Mouse (Mus musculus): ENCODE measurements around the gene Ephb1.
A peak's percentile ranks its signal among the peaks of the same experiment; 100 is the strongest.

Gene Ephb1

DNA sequence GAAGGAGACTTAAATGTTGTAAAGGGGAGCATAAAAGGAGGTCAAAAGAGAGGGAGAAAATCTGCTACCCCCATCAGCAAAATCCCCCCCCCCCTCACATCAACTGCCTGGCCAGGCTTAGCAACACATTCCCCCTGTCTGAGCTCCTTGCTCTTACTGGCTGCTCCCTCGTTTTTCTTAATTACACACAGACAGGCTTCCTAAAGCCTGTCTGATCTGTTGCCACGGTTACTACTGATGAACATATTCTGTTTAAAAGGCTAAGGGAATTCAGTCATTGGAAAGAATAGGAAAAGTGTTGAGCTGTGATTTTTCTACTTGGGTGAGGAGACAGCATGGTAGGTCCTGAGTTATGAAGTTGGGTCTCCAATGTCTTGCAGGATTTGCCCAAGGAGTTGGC is 308.6 kb downstream of the Ephb1 start:
- no peak for DNase-seq (ENCODE audit: low read depth, low spot score)

DNA sequence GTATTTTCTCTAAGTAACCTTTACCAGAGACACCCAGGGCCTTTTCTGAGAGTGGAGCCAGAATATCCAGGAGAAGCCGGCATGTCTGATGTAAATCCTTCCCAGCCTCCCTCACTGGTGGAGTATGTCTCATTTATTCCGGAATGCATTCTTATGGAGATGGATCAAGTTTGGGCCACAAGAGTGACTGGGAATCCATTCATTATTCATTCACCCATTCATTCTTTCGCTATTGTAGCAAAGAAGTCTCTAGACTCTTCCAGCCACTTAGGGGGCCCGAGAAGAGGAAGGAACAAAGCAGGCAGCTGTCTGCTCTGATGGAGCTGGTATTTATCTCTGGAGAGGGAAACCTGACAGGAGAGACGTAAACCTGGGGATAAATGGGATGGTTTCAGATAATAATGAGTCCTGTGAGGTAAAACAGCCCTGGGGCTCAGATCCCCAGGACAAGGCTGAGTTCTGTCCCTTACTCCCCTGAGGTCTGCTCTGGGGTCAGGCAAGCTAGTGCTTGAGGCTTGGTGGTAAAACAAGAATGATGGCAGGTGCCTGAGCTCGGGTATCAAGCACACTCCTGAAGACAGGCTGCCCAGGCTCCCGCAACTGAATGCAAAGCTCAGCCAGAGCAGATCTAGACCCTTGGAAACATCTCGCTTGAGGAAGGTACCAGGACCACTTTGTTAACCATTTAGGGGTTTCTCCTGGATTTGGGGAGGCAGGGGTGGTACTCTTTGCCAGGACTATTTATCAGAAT is 309.2 kb downstream of the Ephb1 start:
- no peak for DNase-seq (ENCODE audit: low read depth, low spot score)

DNA sequence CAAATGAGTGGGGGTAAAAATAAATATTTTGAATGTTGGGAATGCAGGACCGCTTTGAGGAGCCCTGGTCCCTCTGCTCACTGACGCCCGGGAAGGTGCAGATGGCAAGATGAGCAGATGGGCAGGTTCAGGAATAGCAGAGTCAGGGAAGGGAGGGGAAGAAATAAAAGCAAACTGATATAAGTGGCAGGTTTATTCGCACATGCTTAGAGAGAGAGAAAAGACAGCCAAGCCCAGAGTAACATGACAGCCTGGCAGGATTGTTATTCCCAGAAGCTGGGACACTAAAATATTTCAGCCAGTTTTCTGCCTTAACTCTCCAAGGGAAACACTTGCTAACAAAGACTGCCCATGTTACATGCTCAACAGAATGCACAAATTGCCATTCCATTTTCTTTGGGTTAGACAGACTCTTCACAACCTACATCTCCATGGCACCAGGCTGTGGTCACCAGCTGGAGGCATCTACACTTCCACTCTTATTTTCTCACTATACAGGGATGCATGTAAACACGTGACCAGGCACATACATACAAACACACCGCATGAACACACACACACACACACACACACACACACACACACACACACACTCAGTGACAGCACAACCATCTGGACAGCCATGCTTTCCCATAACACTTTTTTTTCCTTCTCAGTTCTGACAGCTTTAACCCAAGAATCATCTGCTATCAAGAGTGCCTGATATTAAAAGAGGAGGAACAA is 315.3 kb downstream of the Ephb1 start:
- DNase-seq (ENCODE audit: low read depth, low spot score) = no peak

- no peak for DNase-seq (ENCODE audit: low read depth, low spot score)
These were observed 318.4 kb downstream of the Ephb1 start for GRCm38 (mm10) chr9:102036132-102036531.

DNA sequence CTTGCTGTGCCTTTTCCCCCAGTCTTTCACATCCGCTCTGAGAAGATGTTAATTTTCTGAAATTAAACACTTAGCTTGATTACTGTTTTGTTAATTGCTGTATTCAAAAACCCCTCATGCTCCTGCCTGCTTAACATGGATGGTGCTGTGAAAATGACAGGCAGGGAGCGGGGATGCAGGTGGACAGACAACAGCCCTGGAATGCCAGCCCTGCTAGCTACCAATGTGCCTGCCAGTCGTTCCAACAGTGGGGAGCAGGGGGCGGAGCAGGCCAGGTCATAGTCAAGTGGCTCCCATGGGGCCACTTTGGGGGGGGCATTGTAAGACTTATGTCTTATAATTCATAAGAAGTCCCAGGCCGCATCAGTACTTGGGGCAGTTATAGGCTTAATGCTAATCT is 321.3 kb downstream of the Ephb1 start:
- no peak for DNase-seq (ENCODE audit: low read depth, low spot score)

DNA sequence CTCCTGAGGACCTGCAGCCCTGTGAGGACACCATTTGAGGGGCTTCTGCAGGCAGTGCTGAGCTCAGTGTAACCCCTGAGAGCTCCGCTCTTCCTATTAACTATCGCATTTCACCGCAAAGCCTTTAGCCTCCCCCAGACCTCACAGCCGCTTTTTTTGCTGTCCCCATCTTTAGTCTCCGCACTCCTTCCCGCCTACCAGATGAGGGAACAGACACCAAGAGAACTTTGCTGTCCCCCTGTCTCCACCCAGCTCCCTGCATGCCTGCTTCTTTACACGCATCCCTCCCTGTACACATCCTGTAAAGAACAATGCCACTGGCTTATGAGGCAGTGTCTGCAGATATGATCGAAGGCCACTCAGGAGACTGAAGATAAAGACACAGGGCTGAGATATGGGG is 322.1 kb downstream of the Ephb1 start:
- DNase-seq (ENCODE audit: low read depth, low spot score) = no peak

DNA sequence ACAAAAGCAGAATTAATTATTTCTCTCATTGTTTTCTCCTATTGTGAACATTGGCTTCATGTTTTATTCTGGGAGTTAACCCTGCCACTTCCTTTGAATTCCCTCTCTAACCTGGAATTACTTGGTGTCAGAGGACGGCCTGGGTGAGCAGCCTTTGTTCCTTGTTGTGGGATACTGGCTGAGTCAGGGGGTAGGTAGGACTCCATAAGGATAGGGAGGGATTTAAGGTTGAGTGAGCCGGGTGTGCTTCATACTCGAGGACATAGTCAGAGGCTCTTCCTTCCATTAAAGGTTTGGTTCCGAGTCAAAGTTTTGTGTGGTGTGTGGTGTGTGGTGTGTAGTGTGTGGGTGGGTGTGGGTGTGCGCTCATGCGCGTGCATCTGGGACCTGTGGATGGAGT is 324.8 kb downstream of the Ephb1 start:
- DNase-seq (ENCODE audit: low read depth, low spot score) = no peak

DNA sequence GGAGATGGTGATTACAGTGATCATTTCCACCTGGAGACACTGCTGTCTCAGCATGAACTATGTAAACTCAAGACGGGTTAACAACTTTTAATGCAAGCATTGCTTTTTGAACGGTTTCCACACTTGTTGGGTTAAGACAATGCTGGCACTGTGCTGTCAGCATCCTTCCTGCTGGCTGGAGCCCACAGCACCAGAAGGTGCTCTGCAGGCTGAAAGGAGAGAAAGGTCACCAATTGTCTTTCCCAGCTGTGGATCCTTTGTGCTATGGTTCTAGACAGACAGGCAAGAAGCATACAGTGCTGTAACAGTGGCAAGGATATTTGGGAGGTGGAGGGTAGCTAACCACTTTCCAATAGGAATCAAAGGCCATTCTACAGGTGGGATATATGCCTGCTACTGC is 328.4 kb downstream of the Ephb1 start:
- no peak for DNase-seq (ENCODE audit: low read depth, low spot score)

DNA sequence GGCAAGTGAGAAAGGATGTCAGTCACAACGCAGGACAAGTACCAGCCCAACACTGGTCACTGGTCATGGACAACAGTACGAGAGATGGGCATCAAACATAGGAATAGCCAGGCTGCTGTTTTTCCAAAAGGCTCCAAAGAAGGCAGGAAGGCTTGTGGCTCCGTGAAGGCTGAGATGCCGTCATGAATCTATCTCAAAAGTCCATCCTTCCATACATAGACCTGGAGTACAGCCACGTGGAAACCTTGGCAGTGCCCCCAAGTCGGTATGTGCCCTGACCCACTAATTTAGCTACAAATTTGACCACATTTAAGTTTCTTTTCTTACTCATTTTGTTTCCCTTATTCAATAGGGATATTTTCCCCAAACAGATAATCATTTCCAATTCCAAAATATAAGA is 329.4 kb downstream of the Ephb1 start:
- DNase-seq (ENCODE audit: low read depth, low spot score) = no peak

- no peak for DNase-seq (ENCODE audit: low read depth, low spot score)
These were observed 339.0 kb downstream of the Ephb1 start for GRCm38 (mm10) chr9:102015516-102015915.

DNA sequence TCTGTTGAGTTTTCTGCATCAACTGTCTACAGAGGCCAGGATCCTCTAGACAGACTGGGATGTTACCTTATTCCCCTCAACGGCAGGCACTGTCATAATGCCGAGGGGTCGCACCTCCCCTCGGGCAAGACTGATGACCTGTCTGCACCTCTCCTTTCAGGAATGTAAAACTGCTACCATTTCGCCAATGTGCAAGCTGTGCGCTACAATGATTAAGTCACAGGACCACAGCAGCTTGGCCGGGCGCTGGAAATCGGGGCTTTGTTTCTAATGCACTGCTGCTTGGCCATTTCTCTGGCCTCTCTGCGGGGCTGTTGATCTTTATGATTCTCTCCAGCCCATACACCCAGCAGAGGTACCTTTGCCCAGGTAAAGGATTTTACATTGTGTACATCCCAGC is 346.8 kb downstream of the Ephb1 start:
- DNase-seq (ENCODE audit: low read depth, low spot score) = no peak

DNA sequence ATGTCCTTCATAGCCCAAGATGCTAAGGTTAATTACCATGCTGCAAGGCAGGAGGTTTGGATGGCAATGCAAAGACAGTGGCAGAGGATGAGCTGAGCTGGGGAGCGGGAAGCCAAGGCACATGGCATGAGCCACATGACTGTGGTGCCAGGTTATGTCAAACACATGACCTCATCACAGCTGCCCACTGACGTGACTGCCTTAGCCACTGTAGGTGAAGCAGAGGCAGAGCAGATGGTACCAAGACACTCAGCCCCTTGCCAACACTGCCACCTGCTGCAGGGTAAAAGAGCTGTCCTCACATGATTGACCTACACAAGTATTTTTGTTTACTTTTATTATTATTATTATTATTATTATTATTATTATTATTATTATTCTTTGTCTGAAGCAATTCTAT is 348.0 kb downstream of the Ephb1 start:
- peak; percentile 14 for DNase-seq (ENCODE audit: low read depth, low spot score)

GRCm38 (mm10) chr9:102002920-102003319 is 351.6 kb downstream of the Ephb1 start:
- no peak for DNase-seq (ENCODE audit: low read depth, low spot score)

GRCm38 (mm10) chr9:102002186-102002585 is 352.3 kb downstream of the Ephb1 start:
- no peak for DNase-seq (ENCODE audit: low read depth, low spot score)

GRCm38 (mm10) chr9:102001633-102002165 is 352.8 kb downstream of the Ephb1 start:
- no peak for DNase-seq (ENCODE audit: low read depth, low spot score)

DNA sequence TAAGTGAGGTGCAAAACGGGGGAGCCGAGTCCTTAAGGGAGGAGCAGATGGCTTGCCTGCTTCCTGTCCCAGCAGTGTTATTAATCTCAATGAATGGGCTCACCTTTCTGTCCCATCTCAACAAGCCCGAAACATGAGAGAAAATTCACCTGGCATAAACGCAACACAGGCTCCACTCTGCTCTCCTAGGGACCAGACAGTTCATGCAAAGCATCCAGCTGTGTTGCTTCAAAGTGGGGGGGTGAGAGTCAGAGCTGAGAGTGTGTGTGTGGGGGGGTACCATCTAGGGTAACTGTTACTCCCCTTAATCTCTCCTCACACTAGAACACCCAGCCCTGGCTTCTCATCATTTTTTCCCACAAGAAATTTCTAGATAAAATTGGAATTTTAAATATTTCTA is 354.8 kb downstream of the Ephb1 start:
- DNase-seq (ENCODE audit: low read depth, low spot score) = no peak

DNA sequence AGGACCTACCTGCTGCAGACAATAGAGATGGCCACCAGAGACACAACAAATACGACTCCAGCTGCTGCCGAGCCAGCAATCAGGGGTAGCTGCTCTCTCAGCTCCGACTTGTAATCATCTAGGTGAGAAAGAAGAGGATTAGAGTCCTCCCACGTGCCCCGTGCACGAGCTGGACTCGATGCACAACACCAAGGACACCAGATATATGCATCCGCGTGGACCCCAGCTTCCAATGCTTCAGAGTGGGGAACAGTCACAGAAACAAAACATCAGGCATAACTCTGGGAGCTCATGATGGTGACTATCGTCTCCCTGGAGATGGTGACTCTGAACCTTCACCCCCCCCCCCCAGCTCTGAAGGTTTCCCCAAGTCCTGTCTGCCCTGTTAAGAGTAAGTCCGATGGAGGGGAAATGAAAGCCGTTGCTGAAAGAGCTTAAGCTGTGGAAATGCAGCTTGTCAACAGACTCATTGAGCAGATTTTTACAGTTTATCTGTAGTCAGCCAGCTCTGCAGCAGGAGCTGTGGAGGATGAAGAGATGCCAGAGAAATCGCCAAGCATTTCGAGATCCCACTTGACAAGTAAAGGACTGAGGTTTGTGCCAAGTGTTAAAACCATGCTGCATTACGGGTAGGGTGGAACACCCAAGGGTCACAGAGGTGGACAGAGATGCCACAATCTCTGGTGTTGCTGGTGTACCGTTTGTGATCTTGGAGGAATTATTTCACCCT is 357.6 kb downstream of the Ephb1 start:
- no peak for DNase-seq (ENCODE audit: low read depth, low spot score)

DNA sequence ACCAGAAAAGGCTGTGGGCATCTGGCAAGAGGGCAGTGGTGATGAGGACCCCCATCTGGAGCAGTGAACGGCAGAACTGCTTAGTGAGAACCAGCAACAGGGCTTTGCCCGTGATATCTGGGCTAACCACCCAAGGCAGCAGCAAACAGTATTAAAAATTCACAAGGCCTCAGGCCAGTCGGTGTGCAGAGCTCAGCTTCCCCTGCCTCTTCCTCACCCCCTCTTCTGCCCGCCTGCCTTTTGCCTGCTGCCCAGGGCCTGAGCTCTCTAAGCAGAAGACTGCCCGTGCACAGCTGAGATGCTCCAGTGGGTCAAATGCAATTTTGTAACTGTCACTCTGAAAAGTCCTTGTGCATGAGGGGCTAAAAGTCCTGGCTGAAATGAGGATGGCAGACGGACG is 358.3 kb downstream of the Ephb1 start:
- no peak for DNase-seq (ENCODE audit: low read depth, low spot score)

- no peak for DNase-seq (ENCODE audit: low read depth, low spot score)
These were observed 358.9 kb downstream of the Ephb1 start for GRCm38 (mm10) chr9:101995423-101996156.

GRCm38 (mm10) chr9:101994086-101994485 is 360.4 kb downstream of the Ephb1 start:
- no peak for DNase-seq (ENCODE audit: low read depth, low spot score)

DNA sequence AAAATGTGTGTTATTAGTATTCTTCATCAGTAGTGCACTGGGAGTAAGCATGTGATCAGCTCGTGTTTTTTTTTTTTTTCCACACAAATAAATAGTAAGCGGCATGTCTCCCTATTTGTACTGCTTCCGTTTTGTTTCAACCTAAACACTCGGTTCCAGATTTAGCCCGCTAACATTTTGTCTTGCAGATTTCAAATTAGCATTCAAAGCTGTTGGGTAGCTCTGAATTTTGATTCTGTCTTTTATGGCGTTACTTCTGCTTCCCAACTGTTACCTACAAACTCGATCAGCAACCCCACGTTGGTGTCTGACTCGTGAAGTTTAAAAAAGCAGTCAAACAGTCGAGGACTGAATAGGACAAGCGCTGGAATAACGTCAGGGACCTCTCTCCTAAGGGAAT is 363.7 kb downstream of the Ephb1 start:
- no peak for DNase-seq (ENCODE audit: low read depth, low spot score)

DNA sequence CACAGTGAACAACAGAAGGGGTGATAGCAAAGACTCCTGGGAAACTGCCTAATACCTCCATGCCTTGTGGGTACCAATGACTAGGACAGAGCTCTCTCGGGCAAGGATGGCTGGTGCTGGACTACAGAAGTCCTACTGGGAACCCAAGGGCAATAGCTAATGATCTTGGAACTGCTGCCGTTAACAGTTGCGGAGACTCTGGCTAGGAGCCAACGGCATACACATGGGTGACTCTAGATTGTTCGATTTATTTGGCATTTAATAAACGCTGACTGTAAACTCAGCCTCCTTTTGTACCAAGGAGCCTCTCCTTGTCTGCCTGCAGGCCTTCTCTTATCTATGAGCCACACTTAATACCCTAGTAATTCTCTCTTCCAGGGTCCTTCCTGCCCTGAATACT is 364.5 kb downstream of the Ephb1 start:
- DNase-seq (ENCODE audit: low read depth, low spot score) = no peak
